Mouse (Mus musculus): ENCODE data around the gene Gtf3c3. TPM values are rescaled to one million over a fixed set of nuclear protein-coding genes. Genes with fewer than 3 reads are reported as not detected.

The Gtf3c3 gene
- 29.8 and 34.5 TPM in 2 replicates for polyA plus RNA-seq (2016; fragmentation: Nextera tagmentation; extraction: Ambion mirVana)

DNA sequence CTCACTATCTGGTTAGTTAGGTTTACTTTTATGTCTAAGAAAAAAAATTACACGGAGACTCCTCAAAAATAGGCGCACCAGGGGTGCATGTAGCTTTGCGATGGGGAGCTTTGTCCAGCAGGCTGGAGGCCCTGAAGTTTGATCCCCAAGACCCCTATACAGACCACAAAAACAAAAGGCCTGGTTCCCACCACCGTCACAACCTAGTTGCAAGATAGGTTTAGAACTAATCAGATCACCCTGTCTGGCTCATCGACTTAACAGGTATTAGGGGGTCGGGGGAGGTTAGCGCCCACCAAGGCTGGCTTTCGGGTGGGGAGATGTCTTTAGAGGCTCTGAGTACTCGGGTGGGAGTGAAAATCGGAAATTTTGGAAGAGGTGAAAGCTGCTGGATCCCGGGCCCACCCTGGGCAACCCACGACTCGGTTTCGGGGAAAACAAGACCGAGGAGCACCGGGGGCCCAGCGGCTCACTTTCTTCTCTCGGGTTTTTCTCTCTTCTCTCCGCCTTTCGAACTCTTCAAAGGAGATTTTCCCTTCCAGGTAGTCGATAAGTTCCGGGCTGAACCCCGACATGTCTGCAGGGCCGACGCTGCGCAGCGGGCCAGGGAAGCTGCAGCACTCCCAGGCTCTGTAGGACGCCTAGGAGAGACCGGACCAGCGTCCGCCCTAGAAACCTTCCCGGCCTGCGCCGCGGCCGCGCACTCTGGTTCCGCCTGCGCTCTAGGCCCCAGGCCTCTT lies at the start of gene Gtf3c3:
Gene Gtf3c3, minus strand, starts transcription at position 632 of the 740 bp plus-strand sequence.
- WGBS = 5% methylated on average over 39 of the region's 39 CpGs
- H3K4me3 ChIP-seq = peak within 1 kb of the TSS; percentile 78
- no peaks in the 10 kb centered on the region for H3K27me3 ChIP-seq (ENCODE audit: low read depth, poor library complexity, severe bottlenecking)
- no peaks in the 10 kb centered on the region for H3K9me3 ChIP-seq (replicated peaks)
- 0 out of 2 replicates have a peak, but pooled peaks cover 3% of the 10 kb centered on the region for H3K4me1 ChIP-seq
- H3K27ac ChIP-seq = peak within 1 kb of the TSS; percentile 87
- peaks cover 21% of the 10 kb centered on the region for H3K36me3 ChIP-seq
- DNase-seq (ENCODE audit: low spot score) = peak; percentile 84

DNA sequence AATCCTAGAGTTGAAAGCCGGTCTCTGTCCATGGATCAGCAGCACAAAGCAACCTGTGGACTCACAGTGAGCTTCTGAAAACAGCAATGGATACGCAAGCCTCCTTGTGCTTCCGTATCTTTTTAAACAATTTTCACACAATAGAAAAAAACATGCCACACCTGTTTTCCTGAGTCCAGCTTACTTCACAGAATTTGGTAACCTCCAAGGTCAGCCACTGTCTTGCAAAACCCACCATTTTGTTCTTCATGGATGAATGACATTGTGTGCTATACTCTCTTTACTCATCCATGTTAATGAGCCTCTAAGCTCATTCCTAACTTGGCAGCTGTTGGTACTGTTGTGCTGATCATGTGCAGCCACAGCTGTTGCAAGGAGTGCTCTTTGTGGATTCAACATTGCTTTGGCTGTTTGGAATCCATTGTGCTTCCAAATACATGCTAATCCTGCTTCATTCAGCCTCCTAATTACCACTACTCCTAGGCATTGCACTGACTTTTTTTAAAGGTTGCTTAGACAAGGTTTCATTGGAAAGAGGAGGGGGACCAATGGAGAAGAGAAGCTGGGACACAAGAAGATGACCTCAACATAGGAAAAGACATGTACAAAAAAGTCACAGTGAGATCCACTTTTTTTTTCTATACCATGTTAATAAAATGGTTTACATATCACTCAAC lies 46.1 kb upstream of the Gtf3c3 start:
- H3K4me1 ChIP-seq = no peaks in the 10 kb centered on the region
- H3K4me3 ChIP-seq = no peak overlapping the region
- H3K27me3 ChIP-seq (ENCODE audit: low read depth, poor library complexity, severe bottlenecking) = no peaks in the 10 kb centered on the region
- 92% methylated on average over 3 of the region's 3 CpGs for WGBS
- no peak overlapping the region for H3K27ac ChIP-seq
- no peaks in the 10 kb centered on the region for H3K9me3 ChIP-seq (replicated peaks)
- no peak for DNase-seq (ENCODE audit: low spot score)
- no peaks in the 10 kb centered on the region for H3K36me3 ChIP-seq

DNA sequence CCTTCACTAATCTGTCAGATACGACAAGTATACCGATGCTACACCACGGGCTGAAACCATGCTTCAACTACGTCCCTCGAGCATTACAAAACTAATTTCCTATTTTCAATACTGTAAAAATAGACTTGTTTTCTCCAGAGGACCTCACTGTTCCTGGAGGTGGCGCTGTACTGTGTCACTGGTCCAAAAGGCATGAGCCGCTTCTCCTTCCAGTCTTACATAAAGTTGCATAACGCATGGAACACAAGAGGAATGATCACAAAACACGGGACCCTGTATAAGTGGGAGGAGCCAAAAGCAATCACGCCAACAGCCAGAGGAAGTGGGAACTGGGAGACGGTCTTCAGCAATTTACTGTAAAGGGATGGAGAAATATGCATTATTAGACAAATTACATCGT lies 41.7 kb upstream of the Gtf3c3 start:
- Histone ChIP-seq H3K36me3 (no peaks in the 10 kb centered on the region), H3K9me3 (replicated peaks) (no peaks in the 10 kb centered on the region), H3K4me1 (no peaks in the 10 kb centered on the region), H3K4me3 (no peak overlapping the region), H3K27ac (no peak overlapping the region), H3K27me3 (ENCODE audit: low read depth, poor library complexity, severe bottlenecking) (no peaks in the 10 kb centered on the region)
- no peak for DNase-seq (ENCODE audit: low spot score)
- 94% methylated on average over 12 of the region's 12 CpGs for WGBS

DNA sequence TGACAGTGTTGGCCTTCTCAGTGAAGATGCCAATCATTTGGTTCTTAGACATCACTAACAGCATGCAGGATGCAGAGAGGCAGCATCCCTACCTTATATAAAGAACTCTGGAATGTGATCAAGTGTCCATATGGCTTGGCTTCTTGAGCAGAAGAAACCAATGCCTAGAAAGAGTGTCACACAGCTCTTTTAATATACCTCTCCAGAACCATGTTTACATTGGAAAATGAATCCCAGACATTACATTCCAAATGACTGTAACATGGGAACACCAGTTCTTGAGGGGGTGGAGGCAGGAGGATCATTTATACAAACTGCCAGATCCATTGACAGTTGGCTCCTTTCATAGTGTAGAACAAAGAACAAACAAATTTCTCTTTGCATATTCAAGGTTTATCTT lies 29.9 kb upstream of the Gtf3c3 start:
- no peaks in the 10 kb centered on the region for H3K27me3 ChIP-seq (ENCODE audit: low read depth, poor library complexity, severe bottlenecking)
- no peaks in the 10 kb centered on the region for H3K36me3 ChIP-seq
- no peaks in the 10 kb centered on the region for H3K4me1 ChIP-seq
- H3K27ac ChIP-seq = no peak overlapping the region
- H3K4me3 ChIP-seq = no peak overlapping the region
- no peak for DNase-seq (ENCODE audit: low spot score)
- H3K9me3 ChIP-seq (replicated peaks) = no peaks in the 10 kb centered on the region

DNA sequence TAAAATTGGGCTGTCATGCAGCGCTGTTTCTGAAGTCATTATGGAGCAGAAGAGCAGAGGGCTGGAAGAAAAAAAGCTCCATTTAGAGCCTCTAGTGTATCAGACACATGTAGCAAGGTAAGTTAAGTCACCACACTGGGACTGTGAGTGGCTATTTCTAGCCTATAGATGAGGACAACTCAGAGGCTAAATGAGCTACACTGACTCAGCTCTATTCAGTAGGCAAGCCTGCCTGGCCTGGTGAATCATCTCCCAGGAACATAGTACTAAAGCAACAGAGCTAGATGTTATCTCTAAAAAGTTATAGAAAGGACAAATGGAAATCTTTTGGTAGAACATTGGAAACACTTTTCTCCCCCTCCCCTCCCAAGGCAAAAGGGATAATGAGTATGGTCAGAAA lies 28.6 kb upstream of the Gtf3c3 start:
- Histone ChIP-seq H3K4me1 (no peaks in the 10 kb centered on the region), H3K27me3 (ENCODE audit: low read depth, poor library complexity, severe bottlenecking) (no peaks in the 10 kb centered on the region), H3K36me3 (no peaks in the 10 kb centered on the region), H3K9me3 (replicated peaks) (no peaks in the 10 kb centered on the region), H3K4me3 (no peak overlapping the region), H3K27ac (no peak overlapping the region)
- DNase-seq (ENCODE audit: low spot score) = no peak
- 93% methylated on average over 1 of the region's 1 CpGs for WGBS

DNA sequence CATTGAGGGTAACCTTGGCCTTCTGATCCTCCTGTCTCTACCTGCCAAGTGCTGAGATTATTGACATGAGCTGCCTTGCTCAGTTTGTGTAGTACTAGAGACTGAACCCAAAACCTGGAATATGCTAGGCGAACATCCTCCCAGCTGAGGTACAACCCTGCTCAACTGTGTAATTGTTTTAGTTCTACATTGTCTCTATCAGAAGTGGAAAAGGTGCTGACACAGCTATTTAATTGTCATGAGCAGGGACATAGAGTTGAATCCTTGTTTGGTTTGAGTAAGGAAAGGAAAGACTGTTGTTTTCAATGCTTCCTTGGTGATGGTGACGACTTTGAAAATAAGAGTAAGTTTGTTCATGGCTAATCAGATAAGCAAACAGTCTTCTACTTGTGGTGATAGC lies 13.3 kb upstream of the Gtf3c3 start:
- Histone ChIP-seq H3K4me1 (no peaks in the 10 kb centered on the region), H3K36me3 (no peaks in the 10 kb centered on the region), H3K27me3 (ENCODE audit: low read depth, poor library complexity, severe bottlenecking) (no peaks in the 10 kb centered on the region)

DNA sequence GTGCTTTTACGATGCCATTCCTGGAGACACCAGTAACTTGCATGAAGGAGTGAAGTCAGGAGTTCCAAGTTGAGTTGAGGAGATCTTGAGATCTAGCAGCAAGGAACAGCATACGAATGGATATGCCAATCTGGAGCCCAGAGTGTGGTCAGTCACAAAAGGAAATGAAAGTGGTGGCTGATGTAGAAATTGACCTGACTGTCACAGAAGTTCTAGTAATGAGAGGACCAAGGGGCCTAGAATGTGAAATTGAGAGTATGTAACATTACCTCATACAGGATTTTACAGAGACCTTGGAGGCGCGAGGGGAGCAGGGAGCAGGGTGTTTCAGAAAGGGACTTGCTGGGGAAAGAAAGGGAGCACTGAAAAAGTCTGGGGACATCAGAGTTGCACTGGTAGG lies 10.1 kb upstream of the Gtf3c3 start:
- H3K36me3 ChIP-seq = no peaks in the 10 kb centered on the region
- DNase-seq (ENCODE audit: low spot score) = no peak
- no peaks in the 10 kb centered on the region for H3K27me3 ChIP-seq (ENCODE audit: low read depth, poor library complexity, severe bottlenecking)
- 80% methylated on average over 4 of the region's 4 CpGs for WGBS
- no peaks in the 10 kb centered on the region for H3K4me1 ChIP-seq
- H3K9me3 ChIP-seq (replicated peaks) = no peaks in the 10 kb centered on the region
- H3K4me3 ChIP-seq = no peak overlapping the region
- no peak overlapping the region for H3K27ac ChIP-seq

More for the DNA sequence above, 13.3 kb upstream of the Gtf3c3 start:
- WGBS = 88% methylated on average over 2 of the region's 2 CpGs
- H3K27ac ChIP-seq = no peak overlapping the region
- no peak overlapping the region for H3K4me3 ChIP-seq
- no peaks in the 10 kb centered on the region for H3K9me3 ChIP-seq (replicated peaks)
- no peak for DNase-seq (ENCODE audit: low spot score)

DNA sequence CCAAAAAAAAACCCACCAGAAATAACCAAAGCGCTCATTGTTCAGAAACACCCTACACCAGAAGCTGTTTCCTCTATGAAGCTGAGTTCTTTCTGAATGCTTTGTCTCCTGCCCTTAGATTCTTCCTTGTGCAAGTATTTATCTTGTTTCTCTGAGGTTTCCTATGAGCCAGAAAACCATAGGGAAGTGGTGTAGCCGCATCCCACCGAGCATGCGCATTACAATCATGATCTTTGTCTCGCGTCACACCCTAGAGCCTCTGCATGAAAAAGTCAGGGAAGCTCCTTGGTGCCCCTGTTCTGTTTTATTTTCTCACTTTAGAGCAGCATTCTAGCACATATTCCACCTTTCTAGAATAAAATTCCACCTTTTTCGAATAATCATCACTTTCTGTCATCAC lies 4.9 kb upstream of the Gtf3c3 start:
- no peaks in the 10 kb centered on the region for H3K27me3 ChIP-seq (ENCODE audit: low read depth, poor library complexity, severe bottlenecking)
- DNase-seq (ENCODE audit: low spot score) = no peak
- H3K27ac ChIP-seq = no peak overlapping the region
- H3K4me1 ChIP-seq = no peaks in the 10 kb centered on the region
- H3K36me3 ChIP-seq = no peaks in the 10 kb centered on the region
- 66% methylated on average over 7 of the region's 7 CpGs for WGBS
- H3K9me3 ChIP-seq (replicated peaks) = no peaks in the 10 kb centered on the region
- no peak overlapping the region for H3K4me3 ChIP-seq

DNA sequence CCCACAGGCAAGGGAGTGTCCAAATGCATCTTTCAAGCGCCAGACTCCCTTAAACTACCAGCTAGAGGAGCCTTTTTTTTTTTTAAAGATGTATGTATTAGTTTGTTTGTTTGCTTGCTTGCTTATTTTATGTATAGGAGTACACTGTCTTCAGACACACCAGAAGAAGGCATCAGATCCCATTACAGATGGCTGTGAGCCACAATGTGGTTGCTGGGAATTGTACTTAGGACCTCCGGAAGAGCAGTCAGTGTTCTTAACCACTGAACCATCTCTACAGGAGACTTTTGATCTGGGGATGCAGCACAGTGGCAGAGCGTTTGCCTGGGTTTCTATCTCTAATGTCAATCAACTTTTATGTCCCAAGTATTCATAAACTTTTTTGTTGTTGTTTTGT lies 307 bp upstream of the Gtf3c3 start:
- H3K9me3 ChIP-seq (replicated peaks) = no peaks in the 10 kb centered on the region
- no peaks in the 10 kb centered on the region for H3K27me3 ChIP-seq (ENCODE audit: low read depth, poor library complexity, severe bottlenecking)
- DNase-seq (ENCODE audit: low spot score) = no peak
- H3K27ac ChIP-seq = peak overlapping the region; percentile 87
- peaks cover 15% of the 10 kb centered on the region for H3K36me3 ChIP-seq
- 53% methylated on average over 3 of the region's 3 CpGs for WGBS
- H3K4me1 ChIP-seq = 0 out of 2 replicates have a peak, but pooled peaks cover 3% of the 10 kb centered on the region
- H3K4me3 ChIP-seq = peak overlapping the region; percentile 78

DNA sequence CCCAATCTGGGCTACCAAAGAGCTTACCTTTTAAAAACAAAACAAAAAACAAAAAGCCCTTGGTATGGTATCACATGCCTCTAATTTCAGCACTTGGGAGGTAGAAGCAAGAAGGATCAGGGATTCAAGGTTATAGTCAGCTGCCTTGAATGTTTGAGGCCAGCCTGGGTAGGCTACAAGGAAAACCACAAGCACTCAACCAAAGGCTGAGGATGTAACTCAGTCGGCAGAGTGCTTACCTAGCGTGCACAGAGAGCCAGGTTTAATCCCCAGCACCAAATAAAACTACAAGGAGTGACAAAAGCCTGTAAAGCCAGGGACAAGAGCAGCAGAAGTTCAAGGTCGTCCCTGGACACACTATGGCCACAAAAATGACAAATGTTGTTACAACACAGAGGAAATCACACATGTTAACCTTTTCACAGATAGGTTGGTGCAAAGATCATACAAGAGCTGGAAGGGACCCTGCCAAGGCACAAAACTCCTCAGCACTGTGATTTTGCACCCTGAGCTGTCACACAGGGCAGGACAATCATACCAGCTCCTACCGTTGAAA lies 16.5 kb downstream of the Gtf3c3 start:
- peaks cover 85% of the 10 kb centered on the region for H3K36me3 ChIP-seq
- no peak for DNase-seq (ENCODE audit: low spot score)

DNA sequence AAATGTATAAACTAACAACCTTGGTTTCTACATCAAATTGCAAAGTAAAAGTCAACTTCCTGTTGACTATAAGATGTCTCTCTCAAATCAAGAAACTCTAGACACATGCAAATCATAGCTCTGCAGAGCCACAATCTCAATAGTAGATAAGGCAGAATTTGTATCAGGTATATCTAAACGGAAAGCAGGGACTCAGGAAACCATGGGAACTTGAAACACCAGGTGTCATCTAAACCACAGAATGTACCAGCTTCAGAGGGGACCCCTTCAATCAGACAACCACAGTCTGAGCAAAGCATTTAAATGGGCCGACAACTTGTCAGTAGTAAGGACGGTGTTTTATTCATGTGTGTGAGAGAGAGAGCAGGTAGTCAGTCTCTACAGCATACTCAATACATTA lies 17.1 kb downstream of the Gtf3c3 start:
- H3K36me3 ChIP-seq = peaks cover 83% of the 10 kb centered on the region
- H3K27me3 ChIP-seq (ENCODE audit: low read depth, poor library complexity, severe bottlenecking) = no peaks in the 10 kb centered on the region
- no peaks in the 10 kb centered on the region for H3K9me3 ChIP-seq (replicated peaks)
- no peak overlapping the region for H3K27ac ChIP-seq
- no peaks in the 10 kb centered on the region for H3K4me1 ChIP-seq
- no peak overlapping the region for H3K4me3 ChIP-seq
- DNase-seq (ENCODE audit: low spot score) = no peak
- 95% methylated on average over 3 of the region's 3 CpGs for WGBS

More for the DNA sequence above, 16.5 kb downstream of the Gtf3c3 start:
- 90% methylated on average over 4 of the region's 4 CpGs for WGBS
- Histone ChIP-seq H3K27ac (no peak overlapping the region), H3K9me3 (replicated peaks) (no peaks in the 10 kb centered on the region), H3K4me3 (no peak overlapping the region), H3K4me1 (no peaks in the 10 kb centered on the region), H3K27me3 (ENCODE audit: low read depth, poor library complexity, severe bottlenecking) (no peaks in the 10 kb centered on the region)

DNA sequence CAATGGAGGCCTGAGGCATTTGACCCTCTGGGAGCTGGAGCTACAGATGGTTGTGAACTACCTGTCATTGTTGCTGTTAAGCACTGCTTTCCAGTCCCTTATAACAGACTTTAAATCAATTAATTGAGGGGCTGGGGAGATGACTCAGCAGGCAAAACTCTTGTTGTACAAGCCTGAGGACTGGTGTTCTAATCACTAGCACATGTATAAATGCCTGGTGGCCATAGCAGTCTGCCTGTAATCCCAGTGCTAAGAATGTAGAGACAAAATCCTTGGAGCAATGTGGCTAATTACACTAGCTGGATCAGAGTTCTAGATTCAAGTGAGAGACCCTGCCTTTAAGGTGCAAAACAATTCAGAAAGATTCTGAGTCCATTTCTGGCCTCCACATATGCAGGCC lies 36.0 kb downstream of the Gtf3c3 start:
- H3K4me1 ChIP-seq = no peaks in the 10 kb centered on the region
- H3K27ac ChIP-seq = no peak overlapping the region
- H3K9me3 ChIP-seq (replicated peaks) = no peaks in the 10 kb centered on the region
- peaks cover 80% of the 10 kb centered on the region for H3K36me3 ChIP-seq
- H3K4me3 ChIP-seq = no peak overlapping the region
- H3K27me3 ChIP-seq (ENCODE audit: low read depth, poor library complexity, severe bottlenecking) = no peaks in the 10 kb centered on the region
- no peak for DNase-seq (ENCODE audit: low spot score)

DNA sequence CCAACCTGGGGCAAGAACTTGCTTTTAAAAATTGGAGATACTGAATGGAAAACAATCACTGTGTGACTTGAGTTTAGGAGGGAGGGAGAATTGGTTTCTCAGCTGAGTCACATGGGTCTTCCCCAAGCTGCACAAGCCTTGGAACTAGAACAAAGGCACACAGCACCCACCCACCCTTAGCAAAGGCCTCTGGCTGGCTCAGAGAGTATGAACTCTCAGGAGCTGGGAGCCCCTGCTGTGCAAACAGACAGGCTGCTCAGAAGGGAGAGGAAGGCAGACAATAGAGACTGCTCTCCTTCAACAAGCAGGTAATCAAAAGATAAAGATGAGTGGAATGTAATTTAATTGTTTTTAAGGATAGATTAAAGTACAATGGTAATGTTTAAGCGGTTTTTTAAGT lies 54.5 kb downstream of the Gtf3c3 start:
- Histone ChIP-seq H3K36me3 (peaks cover 11% of the 10 kb centered on the region; the same call in 1 of the 2 replicates), H3K4me3 (no peak overlapping the region), H3K27ac (no peak overlapping the region), H3K4me1 (no peaks in the 10 kb centered on the region), H3K27me3 (ENCODE audit: low read depth, poor library complexity, severe bottlenecking) (no peaks in the 10 kb centered on the region), H3K9me3 (replicated peaks) (no peaks in the 10 kb centered on the region)
- WGBS = 41% methylated on average over 1 of the region's 1 CpGs
- no peak for DNase-seq (ENCODE audit: low spot score)

Measured in limb, embryonic 10.5 days (tissue).